Mouse (Mus musculus): ENCODE results near the gene Gde1.

GRCm38 (mm10) chr7:118749706-118750105 is 44.1 kb upstream of the Gde1 start:
- TF ChIP-seq GATA1 (IDR thresholded peaks at IDR 0.05; ENCODE audit: borderline replicate concordance, low read length) (no peak), FLI1 (IDR thresholded peaks at IDR 0.05; ENCODE audit: low read length) (no peak)
